Mouse (Mus musculus): ENCODE measurements at regions not wholly inside any gene's neighbourhood (a gene's known extent, or its start where the extent isn't known, plus 50 kb on each side); places are given as distances from the start of the nearest gene placed in this dataset.

- in situ Hi-C loops (cut with MboI, MseI): no loop called here
These were observed 292.3 kb downstream of the 1700017N19Rik start for GRCm38 (mm10) chr10:100882584-100882983.

- in situ Hi-C loops (cut with MboI, MseI): no loop called here
These were observed 332.7 kb downstream of the 1700017N19Rik start for GRCm38 (mm10) chr10:100922976-100923375.

- in situ Hi-C loops (cut with MboI, MseI): no loop called here
These were observed 336.8 kb downstream of the 1700017N19Rik start for GRCm38 (mm10) chr10:100927086-100927485.

GRCm38 (mm10) chr10:100931739-100932138, 341.5 kb downstream of the 1700017N19Rik start:
- in situ Hi-C loops (cut with MboI, MseI): no loop called here

GRCm38 (mm10) chr10:100958371-100958770, 368.1 kb downstream of the 1700017N19Rik start:
- in situ Hi-C loops (cut with MboI, MseI): no loop called here

GRCm38 (mm10) chr10:101003469-101003868, 413.2 kb downstream of the 1700017N19Rik start:
- in situ Hi-C loops (cut with MboI, MseI): no loop called here

GRCm38 (mm10) chr10:101004687-101005086, 414.4 kb downstream of the 1700017N19Rik start:
- in situ Hi-C loops (cut with MboI, MseI): no loop called here

GRCm38 (mm10) chr10:101015416-101015815, 425.1 kb downstream of the 1700017N19Rik start:
- in situ Hi-C loops (cut with MboI, MseI): no loop called here

GRCm38 (mm10) chr10:101038630-101039029, 448.3 kb downstream of the 1700017N19Rik start:
- in situ Hi-C loops (cut with MboI, MseI): no loop called here

- in situ Hi-C loops (cut with MboI, MseI): no loop called here
These were observed 448.8 kb downstream of the 1700017N19Rik start for GRCm38 (mm10) chr10:101039034-101039433.

Measured in T-helper 17 cell (primary cell).